Mouse (Mus musculus) brain, adult 10 weeks (tissue): ENCODE results near the gene Mcpt2. TPM values are rescaled to one million over a fixed set of nuclear protein-coding genes. Genes with fewer than 3 reads are reported as not detected.

ENCODE experiments used
- polyA plus RNA-seq: library from polyadenylated mRNA; stranded (reverse); fragments of 350-450 nt; fragmentation: Illumina TruSeq; extraction: RNeasy Lipid Tissue Mini Kit (QIAGEN cat#74804); gene quantifications from one replicate; pipeline ENCODE4 v1.2.3, GENCODE M21; 2015; ENCODE audit warnings: low read depth, low replicate concordance

Gene Mcpt2
- polyA plus RNA-seq, result not detected

DNA sequence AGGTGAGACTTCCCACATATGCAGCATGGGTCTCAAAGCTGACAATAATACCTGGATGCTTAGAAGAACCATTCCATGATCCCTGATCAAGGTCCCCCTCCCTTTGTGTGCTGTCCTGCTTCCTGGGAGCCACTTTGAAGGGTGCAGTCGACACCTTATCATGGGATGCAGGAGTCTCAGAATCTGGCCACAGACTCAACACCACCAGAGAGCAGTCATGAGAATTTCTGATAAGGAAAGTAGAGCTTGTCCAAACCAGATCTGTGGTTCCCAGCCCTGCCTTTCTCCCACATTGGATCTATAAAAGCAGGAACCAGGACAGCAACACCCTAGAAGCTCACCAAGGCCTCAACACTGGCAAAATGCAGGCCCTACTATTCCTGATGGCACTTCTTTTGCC is at the start of gene Mcpt2:
TSS of gene Mcpt2 (plus strand) at position 250 of the 400 bp plus-strand sequence.

DNA sequence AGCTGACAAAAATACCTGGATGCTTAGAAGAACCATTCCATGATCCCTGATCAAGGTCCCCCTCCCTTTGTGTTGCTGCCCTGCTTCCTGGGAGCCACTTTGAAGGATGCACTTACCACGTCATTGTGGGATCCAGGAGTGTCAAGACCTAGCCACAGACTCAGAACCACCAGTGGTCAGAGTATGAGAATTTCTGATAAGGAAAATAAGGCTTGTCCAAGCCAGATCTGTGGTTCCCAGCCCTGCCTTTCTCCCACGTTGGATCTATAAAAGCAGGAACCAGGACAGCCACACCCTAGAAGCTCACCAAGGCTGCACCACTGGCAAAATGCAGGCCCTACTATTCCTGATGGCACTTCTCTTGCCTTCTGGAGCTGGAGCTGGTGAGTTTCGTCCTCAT is 24.2 kb upstream of the Mcpt2 start, which contains the start of gene Mcpt1:
TSS of gene Mcpt1 (plus strand) at position 301 of the 400 bp plus-strand sequence.

DNA sequence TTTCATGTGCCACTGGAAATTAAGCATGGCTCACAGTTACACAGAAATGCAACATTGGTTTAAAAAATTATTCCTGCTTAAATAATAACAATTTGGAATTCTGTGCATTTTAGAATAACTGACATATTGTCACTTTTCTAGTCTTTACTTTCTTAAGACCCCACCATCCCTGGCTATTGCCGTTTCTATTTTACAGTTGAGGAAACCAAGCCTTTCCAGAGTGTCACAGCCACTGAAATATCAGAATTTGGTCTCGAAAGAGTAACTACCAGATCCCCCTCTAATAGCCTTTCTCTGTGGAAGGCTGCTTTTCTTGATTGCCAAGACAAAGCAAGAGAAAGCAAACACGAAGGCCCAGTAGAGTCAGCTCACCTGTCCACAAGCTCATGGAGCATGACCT is 11.4 kb upstream of the Mcpt2 start, which contains the start of gene Mcpt9:
TSS of gene Mcpt9 (minus strand) at position 101 of the 400 bp plus-strand sequence.

DNA sequence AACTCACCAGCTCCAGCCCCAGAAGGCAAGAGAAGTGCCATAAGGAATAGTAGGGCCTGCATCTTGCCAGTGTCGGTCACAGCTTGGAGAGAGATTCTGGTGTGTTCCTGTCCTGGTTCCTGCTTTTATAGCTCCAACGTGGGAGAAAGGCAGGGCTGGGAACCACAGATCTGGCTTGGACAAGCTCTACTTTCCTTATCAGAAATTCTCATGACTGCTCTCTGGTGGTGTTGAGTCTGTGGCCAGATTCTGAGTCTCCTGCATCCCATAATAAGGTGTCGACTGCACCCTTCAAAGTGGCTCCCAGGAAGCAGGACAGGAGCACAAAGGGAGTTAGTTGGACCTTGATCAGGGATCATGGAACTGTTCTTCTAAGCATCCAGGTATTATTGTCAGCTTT is 20.4 kb downstream of the Mcpt2 start, which contains the start of gene Mcpt4:
TSS of gene Mcpt4 (minus strand) at position 101 of the 400 bp plus-strand sequence.

DNA sequence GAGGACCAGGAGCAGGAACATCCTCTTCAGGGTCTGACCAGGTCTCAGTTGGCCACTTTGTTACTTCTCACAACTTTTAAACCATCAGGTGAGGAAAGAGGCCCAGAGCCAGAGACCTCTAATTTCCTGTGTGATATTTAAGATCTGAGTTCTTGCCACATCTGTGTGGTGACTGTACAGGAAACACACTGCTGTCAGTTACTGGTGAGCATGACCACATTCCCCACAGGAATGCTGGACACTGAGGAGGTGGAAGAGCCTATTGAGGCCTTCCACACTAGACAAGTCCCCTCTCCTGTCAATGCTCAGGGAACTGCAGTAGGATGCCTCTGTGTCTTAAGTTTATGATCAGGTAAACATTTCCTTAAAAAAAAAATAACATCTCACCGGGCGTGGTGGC is 43.3 kb downstream of the Mcpt2 start, which contains the start of gene Mcpt8:
TSS of gene Mcpt8 (minus strand) at position 107 of the 400 bp plus-strand sequence.

Other genes with a start within 250 kb of the Mcpt2 start
- 2.3 TPM for gene Nfatc4, start 218.9 kb upstream of the Mcpt2 start, polyA plus RNA-seq
- gene Nynrin, start 188.0 kb upstream of the Mcpt2 start, polyA plus RNA-seq, result 3.9 TPM
- gene Cbln3, start 157.6 kb upstream of the Mcpt2 start, polyA plus RNA-seq, result 0.49 TPM
- 9.0 TPM for gene Khnyn, start 157.1 kb upstream of the Mcpt2 start, polyA plus RNA-seq
- 155 TPM for gene Sdr39u1, start 141.7 kb upstream of the Mcpt2 start, polyA plus RNA-seq
- gene Cma1, start 97.4 kb upstream of the Mcpt2 start, polyA plus RNA-seq, result not detected
- not detected for gene Cma2, start 91.1 kb upstream of the Mcpt2 start, polyA plus RNA-seq
- gene Mcpt1, start 24.1 kb upstream of the Mcpt2 start, polyA plus RNA-seq, result not detected
- not detected for gene Mcpt9, start 11.5 kb upstream of the Mcpt2 start, polyA plus RNA-seq
- gene Mcpt4, start 20.3 kb downstream of the Mcpt2 start, polyA plus RNA-seq, result not detected
- not detected for gene Mcpt8, start 43.2 kb downstream of the Mcpt2 start, polyA plus RNA-seq
- not detected for gene Ctsg, start 60.5 kb downstream of the Mcpt2 start, polyA plus RNA-seq
- not detected for gene Gzme, start 78.6 kb downstream of the Mcpt2 start, polyA plus RNA-seq
- not detected for gene Gzmd, start 90.6 kb downstream of the Mcpt2 start, polyA plus RNA-seq
- gene Gzmg, start 117.5 kb downstream of the Mcpt2 start, polyA plus RNA-seq, result not detected
- gene Gzmn, start 132.6 kb downstream of the Mcpt2 start, polyA plus RNA-seq, result not detected
- not detected for gene Gzmf, start 169.4 kb downstream of the Mcpt2 start, polyA plus RNA-seq
- not detected for gene Gzmc, start 192.6 kb downstream of the Mcpt2 start, polyA plus RNA-seq
- not detected for gene Gzmb, start 220.2 kb downstream of the Mcpt2 start, polyA plus RNA-seq